Mouse (Mus musculus) forebrain, postnatal 0 days (tissue): ENCODE measurements around the gene Cfap73. TPM values are rescaled to one million over a fixed set of nuclear protein-coding genes. Genes with fewer than 3 reads are reported as not detected.

Experiments used
- ATAC-seq: fragments of 200-750 bp; cut with Nextera tagmentation; 2 replicates; pipeline ENCODE4 v1.8.0; 2017; ENCODE audit warnings: mild to moderate bottlenecking, moderate library complexity
- DNase-seq: peaks from one replicate; pipeline ENCODE4 v3.0.0-alpha.2; 2015
- H3K27ac ChIP-seq: fragments of 300-500 bp; sonication (generic); 2 replicates; pipeline ENCODE4 v1.5.1; 2014; ENCODE audit warnings: low read depth, mild to moderate bottlenecking, antibody characterized with exemption, low read length, moderate library complexity, mixed read lengths
- H3K27me3 ChIP-seq: fragments of 300-500 bp; sonication (generic); 2 replicates; pipeline ENCODE4 v1.6.1; 2014; ENCODE audit warnings: mild to moderate bottlenecking, low read length, mixed read lengths; ENCODE audit not compliant: insufficient read depth
- H3K36me3 ChIP-seq: fragments of 300-500 bp; sonication (generic); 2 replicates; pipeline ENCODE4 v1.6.1; 2014; ENCODE audit warnings: mild to moderate bottlenecking, moderate library complexity; ENCODE audit not compliant: insufficient read depth
- H3K4me1 ChIP-seq: fragments of 300-500 bp; sonication (generic); 2 replicates; pipeline ENCODE4 v1.6.1; 2014; ENCODE audit warnings: antibody characterized with exemption; ENCODE audit not compliant: insufficient read depth
- H3K4me2 ChIP-seq: fragments of 300-500 bp; sonication (generic); 2 replicates; pipeline ENCODE4 v1.6.1; 2014; ENCODE audit warnings: low read depth, mild to moderate bottlenecking, moderate library complexity
- H3K4me3 ChIP-seq: fragments of 300-500 bp; sonication (generic); 2 replicates; pipeline ENCODE4 v1.5.1; 2014; ENCODE audit warnings: low read depth, low read length, mixed read lengths
- H3K9ac ChIP-seq: fragments of 300-500 bp; sonication (generic); 2 replicates; pipeline ENCODE4 v1.6.1; 2014; ENCODE audit warnings: mild to moderate bottlenecking
- H3K9me3 ChIP-seq: fragments of 300-500 bp; sonication (generic); 2 replicates; pipeline ENCODE4 v1.6.1; 2016; ENCODE audit warnings: low read length
- CTCF ChIP-seq: sonication (generic); IDR thresholded peaks from 2 replicates; pipeline ENCODE4 v1.5.1; 2016; ENCODE audit warnings: antibody characterized with exemption, control low read depth, low read depth
- WGBS: fragments of 180-500 bp; shearing (Covaris S2); extraction: QIAGEN DNeasy Blood & Tissue Kit; methylation state at CpG from one replicate; pipeline ENCODE4 v1.1.7; 2014; 5-methylcytosine and 5-hydroxymethylcytosine counted together
- polyA plus RNA-seq: library from polyadenylated mRNA; unstranded; fragments of >200 nt; fragmentation: Nextera tagmentation; extraction: Ambion mirVana; gene quantifications from 2 replicates; pipeline ENCODE4 v1.2.1, GENCODE M21; 2015
- total RNA-seq: library from RNA; depleted of rRNA; stranded (reverse); fragments of >200 nt; gene quantifications from 2 replicates; pipeline ENCODE4 v1.2.3, GENCODE M21; 2014

Gene Cfap73
- total and polyA plus RNA-seq, 2 experiments from 2014 or later, result 1.2 to 1.9 TPM

DNA sequence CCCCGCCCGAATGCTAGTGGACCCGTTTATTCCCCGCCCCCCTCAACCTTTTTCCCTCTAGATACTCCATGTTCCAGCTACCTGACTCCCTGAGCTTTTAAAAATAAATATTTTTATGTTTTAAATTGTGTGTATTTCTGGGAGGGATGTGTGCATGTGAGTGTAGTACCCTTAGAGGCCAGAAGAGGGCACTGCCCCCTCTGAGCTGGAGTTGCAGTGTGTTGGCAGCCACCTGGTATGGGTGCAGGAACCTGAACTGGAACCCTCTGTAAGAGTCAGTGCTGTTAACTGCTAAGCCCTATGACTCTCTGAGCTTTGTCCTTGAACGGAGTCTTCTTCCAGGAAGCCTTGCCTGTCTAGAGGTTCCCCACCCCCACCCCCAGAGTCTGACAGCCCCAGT lies 2.1 kb downstream of the Cfap73 start:
- DNase-seq (no peak), ATAC-seq (no peak)
- H3K27ac ChIP-seq, result no peak overlapping the region
- TF ChIP-seq CTCF, result peak; percentile 35; the same call in 1 of the 2 replicates
- H3K9ac ChIP-seq, result no peak overlapping the region
- H3K4me2 ChIP-seq, result no peak overlapping the region
- H3K4me3 ChIP-seq, result no peak overlapping the region
- 86% methylated on average over 5 of the region's 5 CpGs for WGBS
- H3K36me3 ChIP-seq, result peaks cover 13% of the 10 kb centered on the region
- no peaks in the 10 kb centered on the region for H3K4me1 ChIP-seq
- no peaks in the 10 kb centered on the region for H3K27me3 ChIP-seq
- no peaks in the 10 kb centered on the region for H3K9me3 ChIP-seq

- Histone ChIP-seq H3K4me3 (no peak overlapping the region), H3K9me3 (no peaks in the 10 kb centered on the region), H3K4me1 (no peaks in the 10 kb centered on the region), H3K4me2 (peak overlapping the region; percentile 30; the same call in 1 of the 2 replicates), H3K36me3 (peaks cover 20% of the 10 kb centered on the region), H3K27me3 (no peaks in the 10 kb centered on the region), H3K9ac (no peak overlapping the region), H3K27ac (no peak overlapping the region)
- 6% methylated on average over 29 of the region's 29 CpGs for WGBS
- ATAC-seq, result 0 out of 2 replicates have a peak, but pooled peaks have one; percentile 26
- no peak for TF ChIP-seq CTCF
- no peak for DNase-seq
Observed at GRCm38 (mm10) chr5:120631128-120631527, 2.9 kb downstream of the Cfap73 start.

- Histone ChIP-seq H3K9me3 (no peaks in the 10 kb centered on the region), H3K9ac (no peak overlapping the region), H3K4me1 (no peaks in the 10 kb centered on the region), H3K27ac (no peak overlapping the region), H3K36me3 (peaks cover 40% of the 10 kb centered on the region), H3K27me3 (no peaks in the 10 kb centered on the region), H3K4me2 (no peak overlapping the region), H3K4me3 (no peak overlapping the region)
- 44% methylated on average over 7 of the region's 7 CpGs for WGBS
- no peak for TF ChIP-seq CTCF
- no peak for DNase-seq
- ATAC-seq, result no peak
Observed at GRCm38 (mm10) chr5:120628624-120629023, 5.4 kb downstream of the Cfap73 start.

DNA sequence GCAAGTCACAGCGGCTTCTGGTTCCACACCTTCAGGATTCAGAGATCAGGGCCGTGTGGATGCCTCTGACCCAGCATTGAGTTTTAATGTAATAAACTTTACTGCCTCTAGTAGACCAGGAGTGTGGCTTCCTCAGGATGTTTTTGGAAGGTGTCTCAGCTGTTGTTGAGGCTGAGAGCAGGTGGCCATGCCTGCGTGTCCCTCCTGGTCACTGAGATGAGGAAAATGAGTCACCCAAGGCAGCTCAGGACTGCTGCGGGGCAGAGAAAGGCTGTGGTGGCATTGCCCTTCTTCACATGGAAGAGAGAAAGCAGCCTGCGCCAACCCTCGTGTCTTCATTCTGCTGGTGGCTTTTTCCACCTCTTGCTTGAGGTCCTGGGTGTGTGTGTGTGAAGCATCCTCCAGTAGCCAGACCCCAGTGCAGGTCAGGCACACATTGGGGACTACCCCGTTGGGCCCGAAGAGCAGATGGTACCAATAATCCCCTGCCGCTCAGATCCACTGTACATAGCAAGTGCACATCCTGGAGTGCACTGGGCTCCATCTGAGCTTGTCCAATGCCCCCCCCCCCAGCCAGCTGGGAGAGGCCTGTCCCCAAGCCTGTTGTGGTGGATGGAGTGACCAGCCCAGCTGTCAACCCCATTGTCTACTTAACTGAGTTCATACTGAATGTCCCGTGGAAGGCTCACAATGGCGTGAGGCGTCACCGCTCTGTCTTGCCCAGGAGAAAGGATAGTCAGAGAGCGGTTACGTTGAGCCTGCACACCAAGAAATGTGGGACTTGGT lies 6.3 kb downstream of the Cfap73 start:
- Histone ChIP-seq H3K9me3 (no peaks in the 10 kb centered on the region), H3K4me3 (no peak overlapping the region), H3K27ac (no peak overlapping the region), H3K4me2 (no peak overlapping the region), H3K27me3 (no peaks in the 10 kb centered on the region), H3K4me1 (no peaks in the 10 kb centered on the region), H3K36me3 (peaks cover 43% of the 10 kb centered on the region), H3K9ac (no peak overlapping the region)
- TF ChIP-seq CTCF, result no peak
- 84% methylated on average over 15 of the region's 15 CpGs for WGBS
- ATAC-seq, result no peak
- no peak for DNase-seq

GRCm38 (mm10) chr5:120626399-120626798 lies 7.6 kb downstream of the Cfap73 start:
- Histone ChIP-seq H3K4me1 (no peaks in the 10 kb centered on the region), H3K36me3 (peaks cover 53% of the 10 kb centered on the region), H3K27ac (no peak overlapping the region), H3K9me3 (no peaks in the 10 kb centered on the region), H3K9ac (no peak overlapping the region), H3K4me2 (no peak overlapping the region), H3K4me3 (no peak overlapping the region), H3K27me3 (no peaks in the 10 kb centered on the region)
- DNase-seq (no peak), ATAC-seq (peak; percentile 37; the same call in 1 of the 2 replicates)
- WGBS, result 24% methylated on average over 19 of the region's 19 CpGs
- no peak for TF ChIP-seq CTCF

DNA sequence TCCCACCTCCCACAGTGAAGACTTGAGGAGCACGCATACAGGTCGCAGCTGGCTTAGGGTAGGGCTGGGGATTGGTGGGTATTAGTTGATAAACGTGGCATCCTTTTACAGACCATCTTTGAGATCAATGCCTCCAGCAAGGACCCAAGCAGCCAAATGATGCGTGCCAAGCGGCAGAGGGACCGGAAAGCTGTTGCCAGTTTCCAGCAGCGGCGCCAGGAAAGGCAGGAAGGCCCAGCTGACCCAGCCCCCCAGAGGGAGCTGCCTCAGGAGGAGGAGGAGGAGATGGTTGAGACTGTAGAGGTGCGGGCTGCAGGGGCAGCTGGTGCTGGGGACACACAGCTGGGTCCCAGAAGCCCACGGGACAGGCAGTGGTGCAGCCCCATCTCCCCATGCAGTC lies 9.6 kb downstream of the Cfap73 start:
- Histone ChIP-seq H3K27ac (no peak overlapping the region), H3K9me3 (no peaks in the 10 kb centered on the region), H3K27me3 (no peaks in the 10 kb centered on the region), H3K36me3 (peaks cover 72% of the 10 kb centered on the region), H3K4me2 (no peak overlapping the region), H3K4me3 (no peak overlapping the region), H3K4me1 (no peaks in the 10 kb centered on the region), H3K9ac (no peak overlapping the region)
- no peak for TF ChIP-seq CTCF
- WGBS, result 84% methylated on average over 10 of the region's 10 CpGs
- ATAC-seq, result no peak
- DNase-seq, result no peak

DNA sequence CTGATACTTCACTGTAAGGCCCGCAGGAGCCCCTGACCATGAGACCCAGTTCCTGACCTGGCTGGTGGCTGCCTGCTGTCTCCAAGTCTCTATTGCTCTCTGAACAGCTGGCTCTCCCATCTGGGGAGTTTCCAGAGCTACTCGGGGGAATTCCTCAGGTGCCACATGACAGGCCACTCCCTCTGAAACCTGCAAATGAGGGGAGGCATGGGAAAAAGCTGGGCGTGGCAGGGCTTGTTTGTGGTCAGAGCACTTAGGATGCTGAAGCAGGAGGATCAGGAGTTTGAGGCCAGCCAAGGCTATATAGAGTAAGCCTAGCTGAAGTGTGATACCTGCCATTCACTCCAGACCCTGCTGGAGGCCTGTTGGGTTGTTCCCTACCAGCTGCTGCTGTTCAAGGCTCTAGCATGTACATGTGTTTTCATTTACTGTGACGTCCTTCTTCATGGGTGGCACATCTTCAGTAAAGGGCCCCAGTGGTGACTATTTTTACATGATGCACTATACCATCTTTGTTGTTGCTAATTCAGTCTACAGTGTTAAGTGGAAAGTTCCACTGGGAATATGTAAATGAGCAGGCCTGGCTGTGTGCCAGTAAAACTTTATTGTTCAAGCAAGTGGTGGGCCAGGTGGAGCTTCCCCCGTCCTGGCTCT lies 11.7 kb downstream of the Cfap73 start:
- WGBS, result 55% methylated on average over 5 of the region's 5 CpGs
- no peaks in the 10 kb centered on the region for H3K4me1 ChIP-seq
- no peak for TF ChIP-seq CTCF
- H3K4me2 ChIP-seq, result no peak overlapping the region
- DNase-seq, result peak; percentile 32
- H3K27me3 ChIP-seq, result no peaks in the 10 kb centered on the region
- no peak overlapping the region for H3K4me3 ChIP-seq
- H3K27ac ChIP-seq, result no peak overlapping the region
- peaks cover 83% of the 10 kb centered on the region for H3K36me3 ChIP-seq
- H3K9me3 ChIP-seq, result no peaks in the 10 kb centered on the region
- ATAC-seq, result no peak
- no peak overlapping the region for H3K9ac ChIP-seq
